Mouse (Mus musculus): ENCODE measurements around the gene Syn3.
"Not testable (repeated sequence)": the region's sequence is repeated elsewhere in the genome, so short reads cannot be mapped to it uniquely, and the experiment has no call there.

Syn3 gene

GRCm38 (mm10) chr10:86468612-86469546, 29.8 kb downstream of the Syn3 start:
- no peak for DNase-seq

GRCm38 (mm10) chr10:86463538-86464199, 35.0 kb downstream of the Syn3 start:
- DNase-seq, result peak; percentile 67

GRCm38 (mm10) chr10:86459643-86460042, 39.1 kb downstream of the Syn3 start:
- no peak for DNase-seq

- DNase-seq, result no peak
Measured at GRCm38 (mm10) chr10:86457665-86458209, 41.0 kb downstream of the Syn3 start.

GRCm38 (mm10) chr10:86457195-86457594, 41.5 kb downstream of the Syn3 start:
- no peak for DNase-seq

GRCm38 (mm10) chr10:86455296-86456055, 43.2 kb downstream of the Syn3 start:
- DNase-seq, result no peak

- peak; percentile 44 for DNase-seq
Measured at GRCm38 (mm10) chr10:86452326-86452995, 46.2 kb downstream of the Syn3 start.

- no peak for DNase-seq
Measured at GRCm38 (mm10) chr10:86451294-86451693, 47.4 kb downstream of the Syn3 start.

GRCm38 (mm10) chr10:86446649-86447048, 52.0 kb downstream of the Syn3 start:
- no peak for DNase-seq

- no peak for DNase-seq
Measured at GRCm38 (mm10) chr10:86445207-86445606, 53.5 kb downstream of the Syn3 start.

- DNase-seq, result no peak
Measured at GRCm38 (mm10) chr10:86444665-86445064, 54.0 kb downstream of the Syn3 start.

- DNase-seq, result no peak
Measured at GRCm38 (mm10) chr10:86441765-86442164, 56.9 kb downstream of the Syn3 start.

GRCm38 (mm10) chr10:86439640-86440039, 59.1 kb downstream of the Syn3 start:
- no peak for DNase-seq

- DNase-seq, result no peak
Measured at GRCm38 (mm10) chr10:86437294-86437693, 61.4 kb downstream of the Syn3 start.

- DNase-seq, result not testable (repeated sequence)
Measured at GRCm38 (mm10) chr10:86435006-86435405, 63.7 kb downstream of the Syn3 start.

GRCm38 (mm10) chr10:86429651-86430050, 69.0 kb downstream of the Syn3 start:
- no peak for DNase-seq

GRCm38 (mm10) chr10:86427956-86428355, 70.7 kb downstream of the Syn3 start:
- DNase-seq, result no peak

- DNase-seq, result no peak
Measured at GRCm38 (mm10) chr10:86425690-86426530, 72.8 kb downstream of the Syn3 start.

GRCm38 (mm10) chr10:86421731-86422370, 76.8 kb downstream of the Syn3 start:
- no peak for DNase-seq

- DNase-seq, result peak; percentile 61
Measured at GRCm38 (mm10) chr10:86418931-86419330, 79.8 kb downstream of the Syn3 start.

GRCm38 (mm10) chr10:86418345-86418744, 80.4 kb downstream of the Syn3 start:
- peak; percentile 14 for DNase-seq

Measured in cerebellum, adult 11-12 months (tissue).